Mouse (Mus musculus): ENCODE results near the gene Ankrd10. TPM values are rescaled to one million over a fixed set of nuclear protein-coding genes. Genes with fewer than 3 reads are reported as not detected.
"Not testable (repeated sequence)": the region's sequence is repeated elsewhere in the genome, so short reads cannot be mapped to it uniquely, and the experiment has no call there.

Gene Ankrd10
- total and polyA plus RNA-seq, 3 experiments: 70.4 to 74.8 TPM; not detected in 1

DNA sequence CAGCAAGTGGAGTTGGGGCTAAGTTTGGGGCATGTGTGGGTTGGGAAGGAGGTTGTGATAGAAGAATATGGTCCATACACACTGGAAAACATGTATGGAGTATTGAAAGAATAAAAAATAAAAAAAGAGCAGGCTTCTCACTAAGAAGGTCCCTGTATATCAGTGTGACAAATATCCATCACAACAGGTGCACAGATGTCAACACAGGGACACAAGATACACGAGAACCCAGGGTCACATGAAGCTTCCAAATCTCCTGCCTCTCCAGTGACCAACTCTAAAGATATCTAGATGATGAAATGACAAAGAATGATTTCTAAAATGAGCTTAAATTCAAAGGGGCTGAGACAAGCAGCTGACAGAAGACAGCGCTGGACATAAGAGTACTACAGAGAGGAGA is 32.8 kb upstream of the Ankrd10 start:
- Histone ChIP-seq H3K4me1 (ENCODE audit: control insufficient read depth in 1 of 2, insufficient read depth in 2 of 2, low read length in 2 of 2) (no peaks in the 10 kb centered on the region), H3K4me3 (ENCODE audit: control insufficient read depth in 1 of 2, insufficient read depth in 1 of 2, low read depth in 2 of 2, low read length in 2 of 2) (no peak overlapping the region), H3K79me2 (ENCODE audit: control insufficient read depth, insufficient read depth, low read length, poor library complexity) (no peaks in the 10 kb centered on the region), H3K9me3 (replicated peaks; ENCODE audit: insufficient read depth, low read length) (no peaks in the 10 kb centered on the region), H3K9ac (ENCODE audit: control insufficient read depth, low read depth, low read length, poor library complexity, severe bottlenecking) (no peak overlapping the region), H3K27me3 (ENCODE audit: control insufficient read depth in 1 of 2, insufficient read depth in 2 of 2, low read length in 2 of 2) (peaks cover 0 to 3% of the 10 kb centered on the region in 2 experiments; a peak in 2 of 4 replicates), H3K27ac (ENCODE audit: control insufficient read depth, low read depth, low read length) (no peak overlapping the region), H3K36me3 (ENCODE audit: control insufficient read depth in 1 of 2, insufficient read depth in 2 of 2, low read length in 2 of 2) (no peaks in the 10 kb centered on the region)
- TF ChIP-seq GABPA (IDR thresholded peaks at IDR 0.05; ENCODE audit: low read depth, low read length) (no peak), ZC3H11A (IDR thresholded peaks at IDR 0.05; ENCODE audit: low read depth, low read length) (no peak), MEF2A (IDR thresholded peaks at IDR 0.05; ENCODE audit: extremely low read depth, insufficient replicate concordance, low read depth, low read length, poor library complexity, severe bottlenecking) (no peak), USF2 (IDR thresholded peaks at IDR 0.05; ENCODE audit: borderline replicate concordance in 1 of 2, insufficient read depth in 1 of 2, low read depth in 1 of 2, low read length in 2 of 2) (no peak), POLR2A (IDR thresholded peaks at IDR 0.05; ENCODE audit: control insufficient read depth in 1 of 2, insufficient read depth in 1 of 2, low read depth in 1 of 2, low read length in 2 of 2, poor library complexity in 1 of 2) (no peak), CHD1 (IDR thresholded peaks at IDR 0.05; ENCODE audit: low read depth, low read length) (no peak), SMC3 (IDR thresholded peaks at IDR 0.05; ENCODE audit: low read depth, low read length) (no peak), ZMIZ1 (IDR thresholded peaks at IDR 0.05; ENCODE audit: low read depth, low read length) (no peak), SIN3A (IDR thresholded peaks at IDR 0.05; ENCODE audit: low read length) (no peak), ZNF384 (IDR thresholded peaks at IDR 0.05; ENCODE audit: low read depth, low read length) (no peak), HCFC1 (IDR thresholded peaks at IDR 0.05; ENCODE audit: low read depth, low read length) (no peak), EP300 (IDR thresholded peaks at IDR 0.05; ENCODE audit: low read depth in 1 of 2, low read length in 2 of 2) (no peak), TCF12 (IDR thresholded peaks at IDR 0.05; ENCODE audit: low read depth, low read length) (no peak), MAX (IDR thresholded peaks at IDR 0.05; ENCODE audit: low read length) (no peak), ELF1 (IDR thresholded peaks at IDR 0.05; ENCODE audit: low read depth, low read length) (no peak)
- DNase-seq (ENCODE audit: low read depth, low spot score): no peak

DNA sequence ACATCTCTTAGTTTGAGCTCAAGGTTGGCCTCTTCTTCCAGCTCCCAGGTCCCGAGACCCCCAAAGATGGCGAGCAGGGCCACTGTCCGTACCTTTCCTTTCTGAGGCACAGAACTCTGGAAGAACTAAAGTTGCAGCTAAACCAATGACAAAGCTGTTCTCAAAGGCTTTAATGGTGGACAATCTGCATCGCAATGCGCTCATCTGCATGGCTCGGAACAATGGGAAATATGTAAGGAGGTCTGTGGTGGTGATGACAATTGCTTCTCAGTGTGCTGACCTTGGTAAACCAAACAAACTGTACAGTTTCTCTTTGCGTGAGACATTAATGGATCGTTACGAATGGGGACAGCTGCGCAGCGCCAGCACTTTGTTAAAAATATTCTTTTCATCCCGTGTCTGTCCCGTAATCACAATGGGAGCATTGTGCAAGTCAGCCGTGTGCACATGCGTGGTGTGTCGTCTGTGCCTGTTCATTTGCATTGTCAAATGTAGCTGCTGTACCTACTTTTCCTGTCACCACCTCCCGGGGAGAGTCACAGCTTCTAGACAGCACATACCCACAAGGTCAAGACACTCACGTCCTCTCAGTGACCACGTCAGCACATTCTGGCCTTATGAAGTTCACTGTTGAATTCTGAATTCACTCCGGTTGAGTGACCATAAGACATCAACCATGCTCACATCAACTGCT is 30.6 kb upstream of the Ankrd10 start:
- not testable (repeated sequence) for H3K79me2 ChIP-seq (ENCODE audit: control insufficient read depth, insufficient read depth, low read length, poor library complexity); H3K27ac ChIP-seq (ENCODE audit: control insufficient read depth, low read depth, low read length); H3K4me1 ChIP-seq (ENCODE audit: control insufficient read depth in 1 of 2, insufficient read depth in 2 of 2, low read length in 2 of 2); H3K36me3 ChIP-seq (ENCODE audit: control insufficient read depth in 1 of 2, insufficient read depth in 2 of 2, low read length in 2 of 2); H3K9me3 ChIP-seq (replicated peaks; ENCODE audit: insufficient read depth, low read length); H3K27me3 ChIP-seq (ENCODE audit: control insufficient read depth in 1 of 2, insufficient read depth in 2 of 2, low read length in 2 of 2); H3K4me3 ChIP-seq (ENCODE audit: control insufficient read depth in 1 of 2, insufficient read depth in 1 of 2, low read depth in 2 of 2, low read length in 2 of 2); H3K9ac ChIP-seq (ENCODE audit: control insufficient read depth, low read depth, low read length, poor library complexity, severe bottlenecking); DNase-seq (ENCODE audit: low read depth, low spot score)
